Mouse (Mus musculus) bone marrow macrophage, adult 2 months (primary cell): ENCODE results near the gene Fasn.

Experiments used
- CTCF ChIP-seq: IDR thresholded peaks from 2 replicates; pipeline ENCODE4 v1.5.1; 2012; ENCODE audit warnings: low read depth, mild to moderate bottlenecking, low read length, moderate library complexity
- POLR2A ChIP-seq: IDR thresholded peaks from 2 replicates; pipeline ENCODE4 v1.6.1; 2012; ENCODE audit warnings: mild to moderate bottlenecking, low read depth, low read length, borderline replicate concordance

- TF ChIP-seq POLR2A (no peak), CTCF (no peak)
These were observed 47.2 kb downstream of the Fasn start for GRCm38 (mm10) chr11:120777123-120777522.
